Mouse (Mus musculus): Measurements from ENCODE around the gene B4galt5. TPM values are rescaled to one million over a fixed set of nuclear protein-coding genes. Genes with fewer than 3 reads are reported as not detected.

Gene B4galt5
- polyA plus RNA-seq, 1 experiment: 59.4 TPM

- Histone ChIP-seq H3K4me3 (replicated peaks; ENCODE audit: insufficient read depth, low read depth, low read length) (no peak overlapping the region), H3K27me3 (ENCODE audit: control insufficient read depth, insufficient read depth, low read length) (no peaks in the 10 kb centered on the region), H3K4me1 (ENCODE audit: control insufficient read depth, insufficient read depth, low read length) (no peaks in the 10 kb centered on the region), H3K27ac (ENCODE audit: insufficient read depth, low read length) (no peak overlapping the region)
- WGBS: 83% methylated on average over 9 of the region's 9 CpGs
- DNase-seq: no peak
- TF ChIP-seq CTCF (IDR thresholded peaks at IDR 0.05; ENCODE audit: borderline replicate concordance, insufficient read depth, low read depth, low read length): no peak
- TF ChIP-seq POLR2A (IDR thresholded peaks at IDR 0.05; ENCODE audit: borderline replicate concordance, insufficient read depth, low read length): no peak
Measured at GRCm38 (mm10) chr2:167354611-167355165, 5.7 kb upstream of the B4galt5 start.

GRCm38 (mm10) chr2:167354046-167354445, 5.1 kb upstream of the B4galt5 start:
- no peak overlapping the region for H3K27ac ChIP-seq (ENCODE audit: insufficient read depth, low read length)
- 93% methylated on average over 8 of the region's 8 CpGs for WGBS
- TF ChIP-seq POLR2A (IDR thresholded peaks at IDR 0.05; ENCODE audit: borderline replicate concordance, insufficient read depth, low read length) (no peak), CTCF (IDR thresholded peaks at IDR 0.05; ENCODE audit: borderline replicate concordance, insufficient read depth, low read depth, low read length) (no peak)
- H3K4me1 ChIP-seq (ENCODE audit: control insufficient read depth, insufficient read depth, low read length): no peaks in the 10 kb centered on the region
- no peaks in the 10 kb centered on the region for H3K27me3 ChIP-seq (ENCODE audit: control insufficient read depth, insufficient read depth, low read length)
- no peak for DNase-seq
- H3K4me3 ChIP-seq (replicated peaks; ENCODE audit: insufficient read depth, low read depth, low read length): no peak overlapping the region

GRCm38 (mm10) chr2:167352496-167352895, 3.5 kb upstream of the B4galt5 start:
- no peak overlapping the region for H3K4me3 ChIP-seq (replicated peaks; ENCODE audit: insufficient read depth, low read depth, low read length)
- TF ChIP-seq CTCF (IDR thresholded peaks at IDR 0.05; ENCODE audit: borderline replicate concordance, insufficient read depth, low read depth, low read length): no peak
- no peak for TF ChIP-seq POLR2A (IDR thresholded peaks at IDR 0.05; ENCODE audit: borderline replicate concordance, insufficient read depth, low read length)
- H3K4me1 ChIP-seq (ENCODE audit: control insufficient read depth, insufficient read depth, low read length): no peaks in the 10 kb centered on the region; the same call in 1 of the 2 replicates
- DNase-seq: no peak
- 79% methylated on average over 6 of the region's 6 CpGs for WGBS
- no peaks in the 10 kb centered on the region for H3K27me3 ChIP-seq (ENCODE audit: control insufficient read depth, insufficient read depth, low read length)
- no peak overlapping the region for H3K27ac ChIP-seq (ENCODE audit: insufficient read depth, low read length)

DNA sequence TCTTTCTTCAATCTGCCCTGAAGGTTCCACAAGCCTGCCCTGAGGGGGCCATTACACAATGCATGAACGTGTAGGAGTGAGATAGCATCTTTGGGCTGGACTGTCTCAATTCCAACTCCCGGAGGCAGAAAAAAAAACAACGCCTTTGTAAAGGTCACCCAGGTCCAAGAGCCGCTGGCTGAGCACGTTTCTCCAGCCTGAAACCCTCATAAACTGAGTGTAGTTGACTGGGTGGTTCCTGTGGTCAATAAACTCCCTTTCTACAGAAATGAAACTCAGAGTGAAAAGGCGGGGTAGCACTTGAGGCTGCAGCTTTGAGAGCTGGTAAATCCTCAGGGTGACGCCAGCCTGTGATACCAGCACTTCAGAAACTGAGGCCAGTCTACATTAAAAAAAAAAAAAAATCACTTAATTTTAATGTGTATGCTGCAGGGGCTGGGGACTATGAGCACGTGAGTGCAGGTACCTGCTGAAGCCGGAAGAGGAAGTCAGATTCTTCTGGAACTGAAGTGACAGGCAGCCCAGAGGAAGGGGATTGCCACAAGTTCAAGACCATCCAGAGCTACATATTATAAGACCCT, 2.5 kb upstream of the B4galt5 start:
- Histone ChIP-seq H3K4me1 (ENCODE audit: control insufficient read depth, insufficient read depth, low read length) (no peaks in the 10 kb centered on the region; the same call in 1 of the 2 replicates), H3K27me3 (ENCODE audit: control insufficient read depth, insufficient read depth, low read length) (no peaks in the 10 kb centered on the region), H3K4me3 (replicated peaks; ENCODE audit: insufficient read depth, low read depth, low read length) (no peak overlapping the region), H3K27ac (ENCODE audit: insufficient read depth, low read length) (no peak overlapping the region)
- 83% methylated on average over 9 of the region's 9 CpGs for WGBS
- peak in 1 of 2 experiments; percentile 3 for DNase-seq
- TF ChIP-seq POLR2A (IDR thresholded peaks at IDR 0.05; ENCODE audit: borderline replicate concordance, insufficient read depth, low read length) (no peak), CTCF (IDR thresholded peaks at IDR 0.05; ENCODE audit: borderline replicate concordance, insufficient read depth, low read depth, low read length) (no peak)

DNA sequence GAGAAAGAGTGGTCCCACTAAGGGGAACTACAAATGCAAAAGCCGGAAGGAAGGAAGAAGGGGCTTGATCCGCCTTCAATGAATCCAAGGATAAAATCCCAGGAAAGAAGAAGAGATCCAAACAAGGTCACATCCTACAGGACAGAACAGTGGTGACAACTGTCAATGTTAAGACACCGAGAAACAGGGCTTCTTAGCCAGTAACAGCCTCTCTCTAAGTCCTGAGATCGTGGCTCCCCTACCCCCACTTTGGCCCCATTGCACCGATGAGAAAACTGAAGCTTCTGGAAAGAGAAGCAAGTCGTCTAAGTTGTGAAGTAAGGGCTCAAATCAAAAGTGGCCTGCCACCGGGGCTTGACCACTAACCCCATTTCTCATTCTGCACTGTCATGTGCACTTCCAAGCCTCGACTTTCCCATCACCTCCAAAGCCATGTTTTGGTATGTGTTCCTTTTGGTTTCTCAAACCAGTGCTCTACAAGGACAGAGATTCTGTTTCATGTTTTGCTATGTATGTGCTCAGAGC, 1.2 kb upstream of the B4galt5 start:
- no peak overlapping the region for H3K27ac ChIP-seq (ENCODE audit: insufficient read depth, low read length)
- peak overlapping the region; percentile 88 for H3K4me3 ChIP-seq (replicated peaks; ENCODE audit: insufficient read depth, low read depth, low read length)
- WGBS: 71% methylated on average over 8 of the region's 8 CpGs

DNA sequence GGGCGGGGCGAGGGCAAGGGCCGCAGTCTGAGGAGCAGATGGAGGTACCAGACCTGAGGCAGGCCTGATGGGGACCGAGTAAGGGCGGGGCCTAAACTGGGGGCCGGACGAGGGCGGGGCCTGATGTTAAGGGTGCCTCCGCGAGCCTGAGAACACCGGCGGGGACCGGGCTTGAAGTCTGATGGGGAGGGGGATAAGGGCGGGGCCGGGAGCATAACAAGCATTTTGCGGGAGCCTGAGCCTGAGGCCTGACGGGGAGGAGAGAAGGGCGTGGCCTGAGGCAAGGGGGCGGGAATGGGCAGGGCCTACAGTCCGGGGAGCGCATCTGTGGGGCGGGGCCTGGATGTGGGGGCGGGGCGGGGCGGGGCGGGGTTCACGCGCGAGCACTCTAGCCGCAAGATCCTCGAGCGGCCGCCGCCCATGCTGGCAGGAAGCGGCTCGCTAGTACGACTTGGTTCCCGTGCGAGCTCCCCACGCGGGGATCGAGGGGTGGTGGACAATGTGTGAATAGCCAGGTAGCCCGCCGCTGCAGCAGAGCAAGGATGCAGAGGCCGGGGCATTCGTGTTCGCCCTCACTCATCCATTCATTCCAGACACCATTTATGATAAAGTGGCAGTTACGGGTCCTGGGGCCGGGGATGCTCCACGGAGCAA, 427 bp upstream of the B4galt5 start:
- H3K27ac ChIP-seq (ENCODE audit: insufficient read depth, low read length): peak overlapping the region; percentile 17
- no peaks in the 10 kb centered on the region; the same call in 1 of the 2 replicates for H3K4me1 ChIP-seq (ENCODE audit: control insufficient read depth, insufficient read depth, low read length)
- peak; percentile 97 for DNase-seq
- TF ChIP-seq POLR2A (IDR thresholded peaks at IDR 0.05; ENCODE audit: borderline replicate concordance, insufficient read depth, low read length) (0 out of 2 replicates have a peak, but pooled peaks have one; percentile 33), CTCF (IDR thresholded peaks at IDR 0.05; ENCODE audit: borderline replicate concordance, insufficient read depth, low read depth, low read length) (no peak)
- peak overlapping the region; percentile 88 for H3K4me3 ChIP-seq (replicated peaks; ENCODE audit: insufficient read depth, low read depth, low read length)
- 1% methylated on average over 49 of the region's 50 CpGs for WGBS
- no peaks in the 10 kb centered on the region for H3K27me3 ChIP-seq (ENCODE audit: control insufficient read depth, insufficient read depth, low read length)

More for the DNA sequence above, 1.2 kb upstream of the B4galt5 start:
- TF ChIP-seq CTCF (IDR thresholded peaks at IDR 0.05; ENCODE audit: borderline replicate concordance, insufficient read depth, low read depth, low read length): no peak
- no peak for TF ChIP-seq POLR2A (IDR thresholded peaks at IDR 0.05; ENCODE audit: borderline replicate concordance, insufficient read depth, low read length)
- no peaks in the 10 kb centered on the region for H3K27me3 ChIP-seq (ENCODE audit: control insufficient read depth, insufficient read depth, low read length)
- peak; percentile 17 to 28 for DNase-seq
- no peaks in the 10 kb centered on the region; the same call in 1 of the 2 replicates for H3K4me1 ChIP-seq (ENCODE audit: control insufficient read depth, insufficient read depth, low read length)

GRCm38 (mm10) chr2:167347991-167348375, 1.0 kb downstream of the B4galt5 start:
- Histone ChIP-seq H3K27me3 (ENCODE audit: control insufficient read depth, insufficient read depth, low read length) (no peaks in the 10 kb centered on the region), H3K4me1 (ENCODE audit: control insufficient read depth, insufficient read depth, low read length) (peaks cover 13% of the 10 kb centered on the region), H3K27ac (ENCODE audit: insufficient read depth, low read length) (peak overlapping the region; percentile 92), H3K4me3 (replicated peaks; ENCODE audit: insufficient read depth, low read depth, low read length) (peak overlapping the region; percentile 86)
- no peak for TF ChIP-seq CTCF (IDR thresholded peaks at IDR 0.05; ENCODE audit: borderline replicate concordance, insufficient read depth, low read depth, low read length)
- no peak for TF ChIP-seq POLR2A (IDR thresholded peaks at IDR 0.05; ENCODE audit: borderline replicate concordance, insufficient read depth, low read length)
- WGBS: 7% methylated on average over 11 of the region's 11 CpGs
- peak; percentile 51 to 55 for DNase-seq
